Mouse (Mus musculus) layer of hippocampus, adult 9-11 months (tissue): ENCODE results near the gene Sim1.

Source experiments
- DNase-seq: peaks from one replicate; pipeline ENCODE4 v3.0.0; 2022

Gene Sim1

GRCm38 (mm10) chr10:50894170-50894991 lies at the start of gene Sim1:
Sim1 (plus strand) TSS chr10:50894754.
- DNase-seq, result peak; percentile 33

- DNase-seq, result no peak
Observed at GRCm38 (mm10) chr10:50868202-50868601, 26.4 kb upstream of the Sim1 start.

- DNase-seq, result no peak
Observed at GRCm38 (mm10) chr10:50876952-50877351, 17.6 kb upstream of the Sim1 start.

GRCm38 (mm10) chr10:50881476-50882069 lies 13.0 kb upstream of the Sim1 start:
- DNase-seq, result no peak

GRCm38 (mm10) chr10:50882366-50882765 lies 12.2 kb upstream of the Sim1 start:
- DNase-seq, result no peak

GRCm38 (mm10) chr10:50886305-50886704 lies 8.2 kb upstream of the Sim1 start:
- no peak for DNase-seq

GRCm38 (mm10) chr10:50890621-50891020 lies 3.9 kb upstream of the Sim1 start:
- no peak for DNase-seq

- no peak for DNase-seq
Observed at GRCm38 (mm10) chr10:50891876-50892711, 2.5 kb upstream of the Sim1 start.

GRCm38 (mm10) chr10:50892751-50893320 lies 1.7 kb upstream of the Sim1 start:
- no peak for DNase-seq

GRCm38 (mm10) chr10:50893546-50893945 lies 1.0 kb upstream of the Sim1 start:
- no peak for DNase-seq

- DNase-seq, result no peak
Observed at GRCm38 (mm10) chr10:50895091-50895790, 687 bp downstream of the Sim1 start.

GRCm38 (mm10) chr10:50895881-50896766 lies 1.6 kb downstream of the Sim1 start:
- no peak for DNase-seq

GRCm38 (mm10) chr10:50896767-50897390 lies 2.3 kb downstream of the Sim1 start:
- no peak for DNase-seq

GRCm38 (mm10) chr10:50897530-50898471 lies 3.2 kb downstream of the Sim1 start:
- no peak for DNase-seq

- no peak for DNase-seq
Observed at GRCm38 (mm10) chr10:50898621-50899020, 4.1 kb downstream of the Sim1 start.

GRCm38 (mm10) chr10:50899846-50900745 lies 5.5 kb downstream of the Sim1 start:
- DNase-seq, result no peak

- no peak for DNase-seq
Observed at GRCm38 (mm10) chr10:50900746-50901600, 6.4 kb downstream of the Sim1 start.
